Mouse (Mus musculus) E14TG2a.4 (cell line): ENCODE measurements around the gene Whrn.

ENCODE experiments used
- H3K27me3 ChIP-seq: 2 replicates; pipeline ENCODE4 v1.6.1; 2014; ENCODE audit warnings: low read length, control low read depth; ENCODE audit not compliant: insufficient read depth
- H3K36me3 ChIP-seq: 2 replicates; pipeline ENCODE4 v1.6.1; 2014; ENCODE audit warnings: low read length, control low read depth; ENCODE audit not compliant: insufficient read depth
- H3K4me1 ChIP-seq: replicated peaks from 2 replicates; pipeline ENCODE4 v1.6.1; 2014; ENCODE audit warnings: low read depth, low read length, control low read depth
- H3K4me3 ChIP-seq: replicated peaks from 2 replicates; pipeline ENCODE4 v1.5.1; 2014; ENCODE audit warnings: mild to moderate bottlenecking, low read length
- H3K9me3 ChIP-seq: 2 replicates; pipeline ENCODE4 v1.6.1; 2014; ENCODE audit warnings: low read length, control low read depth
- CTCF ChIP-seq: conservative IDR thresholded peaks from 2 replicates; pipeline ENCODE4 v1.5.1; 2014; ENCODE audit warnings: low read length
- NANOG ChIP-seq: IDR thresholded peaks from 2 replicates; pipeline ENCODE4 v1.6.1; 2014; ENCODE audit warnings: borderline replicate concordance, low read length, mixed read lengths
- POU5F1 ChIP-seq: IDR thresholded peaks from 2 replicates; pipeline ENCODE4 v1.6.1; 2014; ENCODE audit warnings: low read length, borderline replicate concordance

Whrn gene

DNA sequence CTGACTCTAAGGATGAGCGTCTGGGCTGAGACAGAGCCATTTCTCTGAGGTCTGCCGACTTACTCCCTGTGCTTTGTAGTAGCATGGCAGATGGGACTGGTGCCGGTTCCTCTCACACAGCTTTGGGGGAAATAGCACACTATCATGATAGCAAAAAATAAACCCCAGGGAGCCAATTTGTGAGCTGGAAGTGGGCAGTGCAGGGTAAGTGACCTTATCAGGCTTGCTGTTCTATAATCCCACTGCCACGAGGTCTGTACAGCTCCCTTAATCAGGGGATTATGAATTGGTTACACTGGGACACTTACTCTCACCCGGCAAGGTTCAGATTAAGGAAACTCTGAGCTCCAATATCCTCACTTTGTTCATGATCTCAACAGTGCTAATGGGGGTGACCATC lies 5.3 kb upstream of the Whrn start:
- Histone ChIP-seq H3K4me3 (no peak overlapping the region), H3K27me3 (peaks cover 22% of the 10 kb centered on the region), H3K36me3 (no peaks in the 10 kb centered on the region), H3K4me1 (peaks cover 8% of the 10 kb centered on the region; the same call in 1 of the 2 replicates), H3K9me3 (peaks cover 4% of the 10 kb centered on the region; the same call in 1 of the 2 replicates)
- TF ChIP-seq NANOG (no peak), CTCF (no peak), POU5F1 (no peak)

DNA sequence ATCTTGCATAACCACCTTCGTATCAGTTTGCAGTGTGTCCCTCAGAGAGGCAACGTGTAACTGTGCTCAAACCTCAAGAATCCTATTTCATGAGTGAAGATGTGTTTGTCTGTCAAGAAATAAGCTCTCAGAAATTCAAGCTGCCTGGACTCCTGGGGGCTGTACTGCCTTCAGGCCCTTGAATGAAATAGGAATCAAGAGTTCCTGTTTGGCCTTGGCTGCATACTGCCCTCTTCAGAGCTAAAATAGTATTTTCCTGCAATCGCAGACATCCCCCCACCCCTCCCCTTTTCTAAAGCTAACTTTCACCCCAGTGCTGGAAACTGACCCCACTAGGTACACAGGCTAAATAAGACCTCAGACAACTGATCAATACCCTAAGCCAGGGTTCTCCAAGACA lies 2.6 kb upstream of the Whrn start:
- H3K36me3 ChIP-seq: no peaks in the 10 kb centered on the region
- H3K27me3 ChIP-seq: peaks cover 42% of the 10 kb centered on the region
- H3K9me3 ChIP-seq: no peaks in the 10 kb centered on the region
- TF ChIP-seq POU5F1: no peak
- TF ChIP-seq NANOG: no peak
- peak; percentile 53 for TF ChIP-seq CTCF
- no peak overlapping the region for H3K4me3 ChIP-seq
- peaks cover 19% of the 10 kb centered on the region for H3K4me1 ChIP-seq

DNA sequence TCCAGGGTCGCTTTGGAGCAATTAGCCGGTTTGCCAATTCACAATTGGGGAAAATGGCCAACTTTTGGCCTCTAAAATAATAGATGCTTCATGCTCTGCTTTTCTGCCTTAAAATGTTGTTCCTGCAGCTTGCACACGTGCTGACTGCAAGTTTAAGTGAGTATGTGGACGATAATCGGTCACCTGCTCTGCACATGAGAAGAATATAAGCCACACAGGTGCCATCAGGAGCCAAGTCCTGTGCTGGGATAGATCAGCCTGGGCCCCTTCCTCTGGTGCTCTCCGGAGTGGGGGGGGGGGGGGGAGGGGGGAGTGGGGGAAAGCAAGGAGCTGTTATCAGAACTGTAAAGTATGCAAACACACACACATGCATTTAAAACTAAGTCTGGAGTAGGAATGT lies 521 bp upstream of the Whrn start:
- no peak for TF ChIP-seq NANOG
- TF ChIP-seq CTCF: no peak
- TF ChIP-seq POU5F1: no peak
- Histone ChIP-seq H3K36me3 (peaks cover 9% of the 10 kb centered on the region), H3K27me3 (peaks cover 40% of the 10 kb centered on the region), H3K9me3 (no peaks in the 10 kb centered on the region), H3K4me3 (peak overlapping the region; percentile 90), H3K4me1 (peaks cover 20% of the 10 kb centered on the region)

DNA sequence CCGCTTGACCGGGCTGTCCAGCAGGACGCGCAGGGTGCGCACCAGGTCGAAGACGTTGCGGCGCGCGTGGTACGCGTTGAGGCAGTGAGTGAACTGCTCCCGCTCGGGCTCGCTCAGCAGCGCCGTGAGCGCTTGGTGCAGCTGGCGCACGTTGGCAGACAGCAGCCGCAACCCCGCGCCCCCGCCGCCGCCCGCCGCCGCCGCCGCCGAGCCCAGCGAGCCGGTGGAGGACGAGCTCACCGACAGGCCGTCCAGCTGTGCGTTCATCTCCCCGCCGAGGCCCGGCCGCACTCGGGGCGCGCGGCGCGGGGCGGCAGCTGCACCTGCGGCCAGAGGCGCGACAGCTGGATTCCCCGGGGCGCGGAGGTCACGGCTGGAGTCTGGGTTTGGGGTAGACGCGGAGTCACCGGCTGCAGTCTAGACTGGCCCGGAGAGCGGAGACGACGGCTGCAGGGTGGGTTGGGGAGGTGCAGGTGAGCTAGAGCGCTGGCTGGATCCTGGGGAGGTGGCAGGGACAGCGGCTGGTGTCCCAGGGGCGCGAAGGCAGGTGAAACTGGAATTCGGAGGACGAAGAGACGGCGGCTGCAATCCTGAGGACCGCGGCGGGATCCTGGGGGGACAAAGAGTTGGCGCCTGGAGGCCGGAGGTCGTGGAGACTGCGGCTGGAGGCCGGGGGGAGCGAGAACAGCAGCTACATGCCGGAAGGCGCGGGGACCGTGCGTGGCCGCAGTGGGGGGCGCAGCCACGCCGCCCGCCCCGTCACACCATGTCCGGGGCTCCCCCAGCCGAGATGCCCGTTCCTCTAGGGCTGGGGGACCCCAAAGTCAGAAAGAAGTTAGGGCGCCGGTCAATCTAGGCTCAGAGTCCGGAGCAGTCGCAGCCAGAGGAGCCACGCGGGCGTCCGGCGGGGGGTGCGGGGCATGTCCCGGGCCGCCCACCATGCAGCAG lies 550 bp downstream of the Whrn start:
- peak overlapping the region; percentile 90 for H3K4me3 ChIP-seq
- peaks cover 29% of the 10 kb centered on the region for H3K27me3 ChIP-seq
- peaks cover 16% of the 10 kb centered on the region for H3K36me3 ChIP-seq
- H3K9me3 ChIP-seq: no peaks in the 10 kb centered on the region
- TF ChIP-seq POU5F1: no peak
- TF ChIP-seq CTCF: no peak
- no peak for TF ChIP-seq NANOG
- peaks cover 20% of the 10 kb centered on the region for H3K4me1 ChIP-seq

DNA sequence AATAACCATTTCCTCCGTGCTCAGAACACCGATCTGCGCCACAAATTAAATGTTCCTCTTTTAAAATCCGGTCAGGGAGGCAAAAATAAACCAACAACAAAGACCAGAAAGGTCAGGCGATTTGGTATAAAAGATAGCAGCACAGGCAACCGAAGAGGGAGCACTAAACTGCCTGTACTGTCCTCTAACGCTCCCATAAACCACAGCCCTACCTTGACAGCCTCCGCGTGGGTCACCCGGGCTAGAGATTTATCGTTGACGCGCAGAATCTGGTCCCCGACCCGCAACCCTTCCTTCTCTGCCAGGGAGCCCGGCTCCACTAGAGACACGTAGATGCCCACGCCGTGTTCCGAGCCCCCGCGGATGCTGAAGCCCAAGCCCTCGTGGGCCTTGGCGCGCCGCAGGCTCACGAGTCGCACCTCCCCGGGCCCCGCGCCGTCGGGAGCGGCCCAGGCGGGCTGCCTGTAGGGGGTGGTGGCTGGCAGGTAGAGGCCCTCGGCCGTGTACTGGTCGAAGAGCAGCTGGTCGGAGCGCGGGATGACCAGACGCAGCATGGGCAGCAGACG lies 1.3 kb downstream of the Whrn start:
- Histone ChIP-seq H3K4me1 (peaks cover 20% of the 10 kb centered on the region), H3K36me3 (peaks cover 22% of the 10 kb centered on the region), H3K9me3 (no peaks in the 10 kb centered on the region), H3K27me3 (peaks cover 26% of the 10 kb centered on the region), H3K4me3 (peak overlapping the region; percentile 90)
- no peak for TF ChIP-seq CTCF
- no peak for TF ChIP-seq POU5F1
- TF ChIP-seq NANOG: no peak

DNA sequence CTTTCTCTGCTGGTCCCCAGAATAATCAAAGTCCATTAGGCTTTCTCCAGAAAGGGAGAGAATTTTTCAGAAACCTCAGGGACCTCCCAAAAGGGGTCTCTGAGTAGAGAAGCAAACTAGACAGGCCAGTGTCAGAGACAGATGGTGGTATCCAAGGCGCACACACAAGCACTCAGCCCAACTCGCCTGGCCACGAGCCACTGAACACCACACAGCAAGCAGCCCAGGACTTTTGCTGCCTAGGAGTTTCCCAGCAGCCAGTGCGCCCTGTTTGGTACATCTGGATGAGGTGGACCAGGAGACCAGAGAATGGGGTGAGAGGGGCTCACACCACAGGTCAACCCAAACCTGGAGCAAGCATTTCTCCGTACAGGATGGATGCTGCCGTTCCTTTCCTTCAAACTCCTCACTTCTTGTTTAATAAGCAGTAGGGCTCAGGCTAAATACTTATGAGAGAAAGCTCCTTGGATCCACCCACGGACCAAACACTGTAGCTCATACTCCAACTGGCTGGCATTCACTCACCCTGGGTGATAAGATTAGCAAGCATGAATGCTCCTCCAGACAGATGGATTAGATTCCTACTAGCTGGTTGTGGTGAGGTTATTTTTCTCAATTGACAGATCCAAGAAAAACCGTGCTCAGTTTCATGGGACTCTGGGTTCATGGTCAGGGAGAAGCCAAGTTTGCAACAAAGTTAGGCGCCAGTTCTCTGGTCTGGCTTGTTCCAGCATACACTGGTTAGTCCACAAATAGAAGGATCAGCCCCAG lies 2.3 kb downstream of the Whrn start:
- Histone ChIP-seq H3K36me3 (peaks cover 29% of the 10 kb centered on the region), H3K4me3 (no peak overlapping the region)
- TF ChIP-seq NANOG (no peak), CTCF (no peak), POU5F1 (no peak)

DNA sequence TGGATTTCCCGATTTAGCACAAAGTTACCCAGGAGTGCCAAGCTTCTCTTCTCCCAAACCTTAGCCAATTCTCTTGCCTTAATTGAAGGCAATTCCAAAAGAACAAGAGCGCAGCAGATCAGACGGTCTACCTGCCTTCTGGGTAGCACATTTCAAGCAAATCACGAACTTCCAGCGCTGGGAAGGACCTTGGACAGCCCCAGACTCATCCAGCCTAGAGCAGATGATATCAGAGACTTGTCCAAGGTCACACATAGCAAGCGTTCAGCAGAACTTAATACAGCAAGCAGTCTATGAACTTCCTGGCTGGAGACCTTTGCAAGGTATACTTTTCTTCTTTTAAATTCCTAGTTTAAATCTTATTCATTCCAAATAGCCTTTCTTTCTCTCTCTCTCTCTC lies 4.3 kb downstream of the Whrn start:
- Histone ChIP-seq H3K4me3 (no peak overlapping the region), H3K36me3 (peaks cover 34% of the 10 kb centered on the region), H3K9me3 (no peaks in the 10 kb centered on the region), H3K4me1 (peaks cover 27% of the 10 kb centered on the region), H3K27me3 (peaks cover 26% of the 10 kb centered on the region)
- TF ChIP-seq NANOG (no peak), POU5F1 (no peak), CTCF (no peak)

More for the DNA sequence above, 2.3 kb downstream of the Whrn start:
- H3K27me3 ChIP-seq: peaks cover 26% of the 10 kb centered on the region
- no peaks in the 10 kb centered on the region for H3K9me3 ChIP-seq
- H3K4me1 ChIP-seq: peaks cover 20% of the 10 kb centered on the region

DNA sequence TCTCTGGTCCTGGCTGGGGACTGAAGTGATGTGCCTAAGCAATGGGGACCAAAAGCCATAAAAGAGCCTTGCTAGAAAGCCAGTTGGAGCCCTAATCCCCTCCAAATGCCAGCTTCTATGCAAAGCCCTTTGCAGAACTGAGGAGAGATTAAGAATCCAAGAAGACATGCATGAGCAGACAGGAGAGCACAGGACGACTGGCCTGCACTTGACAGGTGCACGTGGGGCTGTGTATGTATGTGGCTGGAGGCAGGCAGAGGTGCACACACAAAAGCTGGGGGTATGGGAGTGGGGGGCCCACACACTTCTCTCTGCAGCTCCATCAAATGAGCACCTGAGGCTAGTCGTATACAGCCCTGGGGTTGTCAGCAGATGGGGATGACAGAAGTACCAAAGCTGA lies 5.6 kb downstream of the Whrn start:
- H3K4me3 ChIP-seq: no peak overlapping the region
- H3K9me3 ChIP-seq: no peaks in the 10 kb centered on the region
- H3K4me1 ChIP-seq: peaks cover 33% of the 10 kb centered on the region
- TF ChIP-seq CTCF: no peak
- TF ChIP-seq NANOG: no peak
- no peak for TF ChIP-seq POU5F1
- H3K36me3 ChIP-seq: peaks cover 34% of the 10 kb centered on the region
- peaks cover 22% of the 10 kb centered on the region for H3K27me3 ChIP-seq
